Mouse (Mus musculus): ENCODE data around the gene Lin7a. TPM values are rescaled to one million over a fixed set of nuclear protein-coding genes. Genes with fewer than 3 reads are reported as not detected.

Gene Lin7a
- total RNA-seq, 2 experiments from 2014 or later: 27.0 to 32.1 TPM

- peak; percentile 2 to 30 for DNase-seq (ENCODE audit: low spot score in 2 of 2)
These were observed 146.8 kb downstream of the Lin7a start for GRCm38 (mm10) chr10:107418306-107418705.

- DNase-seq (ENCODE audit: low spot score in 2 of 2): no peak
These were observed 165.5 kb downstream of the Lin7a start for GRCm38 (mm10) chr10:107436967-107437366.

DNA sequence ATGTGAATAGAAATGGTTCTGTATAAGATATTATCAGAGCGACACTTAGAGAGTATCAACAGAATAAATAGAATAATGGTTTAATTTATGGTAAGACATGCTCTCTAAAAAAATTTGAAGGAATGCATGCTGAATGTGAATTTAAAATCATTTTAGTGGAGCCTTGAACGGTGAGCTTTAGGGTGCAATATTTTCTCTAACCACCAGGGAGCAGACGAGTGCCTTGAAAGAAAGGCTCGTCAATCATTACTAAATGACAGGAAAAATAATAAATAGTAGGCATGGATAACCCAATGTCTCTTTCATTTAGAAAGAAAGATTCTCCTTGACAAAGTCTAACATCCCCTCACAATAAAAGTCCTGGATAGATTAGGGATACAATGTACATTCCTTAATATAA lies 171.3 kb downstream of the Lin7a start:
- DNase-seq (ENCODE audit: low spot score in 2 of 2): peak; percentile 7 to 72

DNA sequence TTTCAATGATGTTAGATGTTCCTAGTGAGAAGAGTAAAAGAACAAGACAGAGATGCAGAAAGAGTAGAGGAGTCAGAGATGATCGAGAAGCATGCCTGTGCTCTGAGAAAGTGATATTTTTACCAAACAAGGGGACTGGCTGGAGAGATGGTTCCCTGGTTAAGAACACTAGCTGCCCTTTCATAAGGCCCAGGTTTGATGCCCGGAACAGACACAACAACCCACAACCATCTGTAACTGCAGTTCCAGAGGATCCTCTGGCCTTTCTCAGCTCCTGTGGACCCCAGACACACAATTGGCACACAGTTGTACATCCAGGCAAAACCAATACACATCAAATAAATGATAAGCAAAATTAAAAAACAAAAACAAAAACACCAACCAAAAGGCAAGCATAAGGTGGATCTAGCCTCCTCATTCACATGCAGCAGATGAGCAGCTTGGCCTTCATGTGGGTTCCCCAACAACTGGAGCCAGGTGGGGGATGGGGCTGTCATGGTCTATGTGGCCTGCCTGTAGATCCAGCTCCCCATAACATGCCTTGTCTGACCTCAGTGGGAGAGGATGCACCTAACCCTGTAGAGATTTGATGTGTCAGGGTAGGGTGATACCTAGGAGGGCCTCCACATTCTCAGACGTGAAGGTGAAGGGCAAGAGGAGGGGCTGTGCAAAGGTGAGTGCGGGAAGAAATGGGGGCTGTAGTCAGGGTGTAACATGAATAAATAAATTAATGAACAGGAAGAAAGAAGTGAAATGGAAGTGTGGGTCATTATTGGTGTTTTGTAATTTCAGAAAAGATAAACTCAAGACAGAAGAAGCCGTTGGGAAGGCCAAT lies 178.2 kb downstream of the Lin7a start:
- DNase-seq (ENCODE audit: low spot score in 2 of 2): no peak

- no peak for DNase-seq (ENCODE audit: low spot score in 2 of 2)
These were observed 196.3 kb downstream of the Lin7a start for GRCm38 (mm10) chr10:107467819-107468218.

Other genes with a start within 250 kb of the Lin7a start
- gene Acss3, start 148.0 kb upstream of the Lin7a start, total RNA-seq (2021): 1 to 10 TPM; 1.1 to 1.5 TPM
- gene Myf5, start 214.4 kb downstream of the Lin7a start, total RNA-seq (2021): not detected
- not detected for gene Myf6, start 223.1 kb downstream of the Lin7a start, total RNA-seq (2021)